Mouse (Mus musculus): ENCODE data around the gene Cd160. TPM values are rescaled to one million over a fixed set of nuclear protein-coding genes. Genes with fewer than 3 reads are reported as not detected.

Gene Cd160
- polyA plus RNA-seq, 1 experiment from 2014 or later = not detected

GRCm38 (mm10) chr3:96808651-96809050 lies 20.5 kb downstream of the Cd160 start:
- WGBS = 84% methylated on average over 3 of the region's 3 CpGs
- no peaks in the 10 kb centered on the region for H3K9me3 ChIP-seq (ENCODE audit: control insufficient read depth, low read length)

GRCm38 (mm10) chr3:96808136-96808535 lies 21.0 kb downstream of the Cd160 start:
- no peaks in the 10 kb centered on the region for H3K4me1 ChIP-seq (replicated peaks; ENCODE audit: control insufficient read depth, insufficient read depth, low read length)
- no peak overlapping the region for H3K9ac ChIP-seq (ENCODE audit: low read length)
- DNase-seq (ENCODE audit: low spot score) (no peak), ATAC-seq (replicated peaks; ENCODE audit: low FRiP score) (no peak)
- no peak overlapping the region for H3K27ac ChIP-seq (ENCODE audit: low read depth, low read length)
- no peaks in the 10 kb centered on the region for H3K9me3 ChIP-seq (ENCODE audit: control insufficient read depth, low read length)
- H3K36me3 ChIP-seq (ENCODE audit: control insufficient read depth, insufficient read depth, low read length) = no peaks in the 10 kb centered on the region
- 72% methylated on average over 3 of the region's 3 CpGs for WGBS
- no peak overlapping the region for H3K4me3 ChIP-seq (ENCODE audit: low read depth, low read length)
- no peaks in the 10 kb centered on the region for H3K27me3 ChIP-seq (ENCODE audit: control insufficient read depth, insufficient read depth, low read length)
- no peak overlapping the region for H3K4me2 ChIP-seq (ENCODE audit: low read depth, low read length, severe bottlenecking)

More at GRCm38 (mm10) chr3:96808651-96809050, 20.5 kb downstream of the Cd160 start:
- Histone ChIP-seq H3K9ac (ENCODE audit: low read length) (no peak overlapping the region), H3K4me2 (ENCODE audit: low read depth, low read length, severe bottlenecking) (no peak overlapping the region), H3K4me3 (ENCODE audit: low read depth, low read length) (no peak overlapping the region), H3K27ac (ENCODE audit: low read depth, low read length) (no peak overlapping the region), H3K36me3 (ENCODE audit: control insufficient read depth, insufficient read depth, low read length) (no peaks in the 10 kb centered on the region), H3K4me1 (replicated peaks; ENCODE audit: control insufficient read depth, insufficient read depth, low read length) (no peaks in the 10 kb centered on the region), H3K27me3 (ENCODE audit: control insufficient read depth, insufficient read depth, low read length) (no peaks in the 10 kb centered on the region)
- ATAC-seq (replicated peaks; ENCODE audit: low FRiP score) (no peak), DNase-seq (ENCODE audit: low spot score) (no peak)

- Histone ChIP-seq H3K9ac (ENCODE audit: low read length) (no peak overlapping the region), H3K4me3 (ENCODE audit: low read depth, low read length) (no peak overlapping the region), H3K4me1 (replicated peaks; ENCODE audit: control insufficient read depth, insufficient read depth, low read length) (no peaks in the 10 kb centered on the region), H3K27ac (ENCODE audit: low read depth, low read length) (no peak overlapping the region), H3K9me3 (ENCODE audit: control insufficient read depth, low read length) (no peaks in the 10 kb centered on the region), H3K4me2 (ENCODE audit: low read depth, low read length, severe bottlenecking) (no peak overlapping the region), H3K36me3 (ENCODE audit: control insufficient read depth, insufficient read depth, low read length) (no peaks in the 10 kb centered on the region), H3K27me3 (ENCODE audit: control insufficient read depth, insufficient read depth, low read length) (no peaks in the 10 kb centered on the region)
- DNase-seq (ENCODE audit: low spot score) (no peak), ATAC-seq (replicated peaks; ENCODE audit: low FRiP score) (no peak)
- WGBS = 77% methylated on average over 1 of the region's 1 CpGs
Measured at GRCm38 (mm10) chr3:96802214-96802613, 26.9 kb downstream of the Cd160 start.

- Histone ChIP-seq H3K4me1 (replicated peaks; ENCODE audit: control insufficient read depth, insufficient read depth, low read length) (no peaks in the 10 kb centered on the region), H3K27me3 (ENCODE audit: control insufficient read depth, insufficient read depth, low read length) (no peaks in the 10 kb centered on the region), H3K9ac (ENCODE audit: low read length) (no peak overlapping the region), H3K36me3 (ENCODE audit: control insufficient read depth, insufficient read depth, low read length) (no peaks in the 10 kb centered on the region), H3K9me3 (ENCODE audit: control insufficient read depth, low read length) (no peaks in the 10 kb centered on the region), H3K4me3 (ENCODE audit: low read depth, low read length) (no peak overlapping the region), H3K27ac (ENCODE audit: low read depth, low read length) (no peak overlapping the region), H3K4me2 (ENCODE audit: low read depth, low read length, severe bottlenecking) (no peak overlapping the region)
- 88% methylated on average over 11 of the region's 11 CpGs for WGBS
- ATAC-seq (replicated peaks; ENCODE audit: low FRiP score) (no peak), DNase-seq (ENCODE audit: low spot score) (no peak)
Measured at GRCm38 (mm10) chr3:96800254-96800653, 28.9 kb downstream of the Cd160 start.

GRCm38 (mm10) chr3:96788506-96788905 lies 40.6 kb downstream of the Cd160 start:
- H3K4me3 ChIP-seq (ENCODE audit: low read depth, low read length) = no peak overlapping the region
- no peaks in the 10 kb centered on the region for H3K9me3 ChIP-seq (ENCODE audit: control insufficient read depth, low read length)
- no peak overlapping the region for H3K9ac ChIP-seq (ENCODE audit: low read length)
- H3K36me3 ChIP-seq (ENCODE audit: control insufficient read depth, insufficient read depth, low read length) = no peaks in the 10 kb centered on the region; the same call in 1 of the 2 replicates
- H3K27me3 ChIP-seq (ENCODE audit: control insufficient read depth, insufficient read depth, low read length) = no peaks in the 10 kb centered on the region
- no peak overlapping the region for H3K4me2 ChIP-seq (ENCODE audit: low read depth, low read length, severe bottlenecking)
- H3K27ac ChIP-seq (ENCODE audit: low read depth, low read length) = no peak overlapping the region
- DNase-seq (ENCODE audit: low spot score) (no peak), ATAC-seq (replicated peaks; ENCODE audit: low FRiP score) (no peak)
- WGBS = 89% methylated on average over 8 of the region's 8 CpGs
- no peaks in the 10 kb centered on the region for H3K4me1 ChIP-seq (replicated peaks; ENCODE audit: control insufficient read depth, insufficient read depth, low read length)

GRCm38 (mm10) chr3:96787784-96788183 lies 41.4 kb downstream of the Cd160 start:
- H3K36me3 ChIP-seq (ENCODE audit: control insufficient read depth, insufficient read depth, low read length) = no peaks in the 10 kb centered on the region; the same call in 1 of the 2 replicates
- no peaks in the 10 kb centered on the region for H3K27me3 ChIP-seq (ENCODE audit: control insufficient read depth, insufficient read depth, low read length)
- ATAC-seq (replicated peaks; ENCODE audit: low FRiP score) (no peak), DNase-seq (ENCODE audit: low spot score) (no peak)
- H3K9me3 ChIP-seq (ENCODE audit: control insufficient read depth, low read length) = no peaks in the 10 kb centered on the region
- no peak overlapping the region for H3K4me2 ChIP-seq (ENCODE audit: low read depth, low read length, severe bottlenecking)
- no peak overlapping the region for H3K9ac ChIP-seq (ENCODE audit: low read length)
- no peaks in the 10 kb centered on the region for H3K4me1 ChIP-seq (replicated peaks; ENCODE audit: control insufficient read depth, insufficient read depth, low read length)
- H3K4me3 ChIP-seq (ENCODE audit: low read depth, low read length) = no peak overlapping the region
- H3K27ac ChIP-seq (ENCODE audit: low read depth, low read length) = no peak overlapping the region
- WGBS = 86% methylated on average over 1 of the region's 1 CpGs

GRCm38 (mm10) chr3:96782236-96782635 lies 46.9 kb downstream of the Cd160 start:
- no peaks in the 10 kb centered on the region for H3K4me1 ChIP-seq (replicated peaks; ENCODE audit: control insufficient read depth, insufficient read depth, low read length)
- no peaks in the 10 kb centered on the region for H3K27me3 ChIP-seq (ENCODE audit: control insufficient read depth, insufficient read depth, low read length)
- no peaks in the 10 kb centered on the region for H3K9me3 ChIP-seq (ENCODE audit: control insufficient read depth, low read length)
- 85% methylated on average over 8 of the region's 8 CpGs for WGBS
- no peak overlapping the region for H3K4me2 ChIP-seq (ENCODE audit: low read depth, low read length, severe bottlenecking)
- no peak overlapping the region for H3K9ac ChIP-seq (ENCODE audit: low read length)
- no peak for DNase-seq (ENCODE audit: low spot score)
- no peak overlapping the region for H3K27ac ChIP-seq (ENCODE audit: low read depth, low read length)
- H3K36me3 ChIP-seq (ENCODE audit: control insufficient read depth, insufficient read depth, low read length) = no peaks in the 10 kb centered on the region; the same call in 1 of the 2 replicates
- no peak overlapping the region for H3K4me3 ChIP-seq (ENCODE audit: low read depth, low read length)
- ATAC-seq (replicated peaks; ENCODE audit: low FRiP score) = no peak

- no peak overlapping the region for H3K4me3 ChIP-seq (ENCODE audit: low read depth, low read length)
- no peak for DNase-seq (ENCODE audit: low spot score)
- H3K9ac ChIP-seq (ENCODE audit: low read length) = no peak overlapping the region
- ATAC-seq (replicated peaks; ENCODE audit: low FRiP score) = no peak
- H3K27me3 ChIP-seq (ENCODE audit: control insufficient read depth, insufficient read depth, low read length) = no peaks in the 10 kb centered on the region
- no peak overlapping the region for H3K4me2 ChIP-seq (ENCODE audit: low read depth, low read length, severe bottlenecking)
- no peaks in the 10 kb centered on the region for H3K9me3 ChIP-seq (ENCODE audit: control insufficient read depth, low read length)
- 83% methylated on average over 3 of the region's 3 CpGs for WGBS
- no peaks in the 10 kb centered on the region for H3K4me1 ChIP-seq (replicated peaks; ENCODE audit: control insufficient read depth, insufficient read depth, low read length)
- no peak overlapping the region for H3K27ac ChIP-seq (ENCODE audit: low read depth, low read length)
- H3K36me3 ChIP-seq (ENCODE audit: control insufficient read depth, insufficient read depth, low read length) = no peaks in the 10 kb centered on the region
Measured at GRCm38 (mm10) chr3:96777120-96777519, 52.0 kb downstream of the Cd160 start.

- H3K4me1 ChIP-seq (replicated peaks; ENCODE audit: control insufficient read depth, insufficient read depth, low read length) = no peaks in the 10 kb centered on the region
- H3K4me2 ChIP-seq (ENCODE audit: low read depth, low read length, severe bottlenecking) = no peak overlapping the region
- WGBS = 75% methylated on average over 1 of the region's 1 CpGs
- H3K27me3 ChIP-seq (ENCODE audit: control insufficient read depth, insufficient read depth, low read length) = no peaks in the 10 kb centered on the region
- ATAC-seq (replicated peaks; ENCODE audit: low FRiP score) (no peak), DNase-seq (ENCODE audit: low spot score) (no peak)
- H3K4me3 ChIP-seq (ENCODE audit: low read depth, low read length) = no peak overlapping the region
- H3K9me3 ChIP-seq (ENCODE audit: control insufficient read depth, low read length) = no peaks in the 10 kb centered on the region
- H3K36me3 ChIP-seq (ENCODE audit: control insufficient read depth, insufficient read depth, low read length) = no peaks in the 10 kb centered on the region
- H3K27ac ChIP-seq (ENCODE audit: low read depth, low read length) = no peak overlapping the region
- no peak overlapping the region for H3K9ac ChIP-seq (ENCODE audit: low read length)
Measured at GRCm38 (mm10) chr3:96772949-96773348, 56.2 kb downstream of the Cd160 start.
